Mouse (Mus musculus) liver, postnatal 0 days (tissue): ENCODE results near the gene Fgf18.

Source experiments
- CTCF ChIP-seq: sonication (generic); IDR thresholded peaks from 2 replicates; pipeline ENCODE4 v1.5.1; 2016; ENCODE audit warnings: antibody characterized with exemption, low read depth
- EP300 ChIP-seq: IDR thresholded peaks from 2 replicates; pipeline ENCODE4 v1.6.1; 2016; ENCODE audit warnings: antibody characterized with exemption, low read depth, mild to moderate bottlenecking

DNA sequence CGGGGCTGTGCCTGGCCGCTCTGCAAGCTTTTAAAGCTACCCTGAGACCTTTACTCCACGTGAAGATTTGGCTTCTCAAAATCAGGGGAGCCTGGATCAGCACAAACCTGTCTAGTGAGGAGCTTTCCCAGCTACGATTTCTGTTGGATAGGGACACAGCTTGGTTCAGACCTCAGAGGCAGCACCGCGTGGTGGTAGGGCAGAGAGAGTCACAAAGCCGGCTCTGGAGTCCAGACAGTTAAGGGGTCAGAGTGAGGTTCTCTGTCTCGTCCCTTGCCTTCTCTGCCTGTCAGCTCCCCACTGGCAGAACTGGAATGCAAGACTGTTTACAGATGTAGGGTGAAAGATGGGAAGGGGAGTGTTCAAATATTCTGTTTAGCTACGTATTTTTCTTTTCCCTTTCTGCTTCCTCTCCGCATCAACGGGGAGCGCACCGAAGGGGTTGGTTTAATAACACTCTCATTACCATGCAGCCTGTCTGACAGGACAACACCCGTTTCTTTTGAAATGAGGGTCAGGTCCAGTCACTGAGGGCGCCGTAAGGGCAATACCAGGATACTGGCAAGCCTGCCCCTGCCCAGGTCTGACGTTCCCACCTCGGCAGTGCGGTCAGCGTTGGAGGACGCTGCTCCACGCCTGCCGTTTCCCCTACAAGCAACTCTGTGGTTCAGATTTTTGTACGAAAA is 49.4 kb upstream of the Fgf18 start:
- no peak for TF ChIP-seq CTCF
- TF ChIP-seq EP300: no peak
